Mouse (Mus musculus) cerebellum, postnatal 14 days (tissue): Measurements from ENCODE around the gene Akna.

Source experiments
- DNase-seq, 2 experiments: peaks; one replicate each; pipeline ENCODE4 v3.0.0; 2021; ENCODE audit warnings: mixed read lengths in 2 of 2

The Akna gene

DNA sequence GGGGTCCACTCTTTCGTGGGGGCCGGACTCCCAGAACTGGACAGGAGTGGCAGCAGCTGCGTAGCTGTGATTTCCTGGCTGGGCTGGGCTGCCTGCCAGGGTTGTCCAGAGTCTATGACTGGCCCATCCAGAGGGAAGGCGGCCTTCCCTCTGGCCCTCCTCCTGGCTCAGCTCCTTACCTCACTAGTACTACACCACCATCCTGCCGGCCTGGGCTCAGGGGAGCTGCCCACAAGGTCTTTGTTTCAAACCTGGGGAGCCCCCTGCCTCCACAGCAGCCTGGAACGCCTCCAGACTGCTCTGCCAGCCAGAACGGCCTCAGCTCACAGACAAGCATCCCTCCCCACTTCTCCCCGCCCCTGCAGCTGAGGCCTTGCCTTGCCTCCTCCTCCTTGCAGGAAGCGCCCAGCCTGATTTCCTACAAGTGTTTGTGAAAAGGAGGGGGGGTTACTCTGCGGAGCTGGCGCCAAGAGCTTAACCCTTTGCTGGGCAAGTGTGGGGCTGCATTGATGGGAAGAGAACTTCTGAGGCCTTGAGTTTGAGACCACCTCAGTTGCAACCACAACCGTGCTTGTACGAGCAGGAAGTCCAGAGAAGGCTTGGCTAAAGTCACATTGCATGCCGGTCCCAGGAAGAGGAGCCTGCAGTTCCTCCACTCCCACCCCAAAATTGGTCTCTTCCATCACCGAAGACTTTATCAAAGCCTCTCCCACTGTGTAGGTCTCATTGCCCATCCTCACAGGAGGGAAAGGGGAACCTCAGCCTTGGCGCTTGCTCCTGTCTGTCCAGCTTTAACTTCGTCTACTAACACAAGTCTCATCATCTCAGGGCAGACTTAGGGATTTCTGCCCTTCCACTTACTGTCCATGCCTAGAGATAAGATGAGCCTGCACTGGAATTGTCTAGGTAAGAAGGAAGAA lies at the start of gene Akna:
Gene Akna, minus strand, starts transcription at position 315 of the 920 bp plus-strand sequence.
- DNase-seq: peak; percentile 60 to 71

DNA sequence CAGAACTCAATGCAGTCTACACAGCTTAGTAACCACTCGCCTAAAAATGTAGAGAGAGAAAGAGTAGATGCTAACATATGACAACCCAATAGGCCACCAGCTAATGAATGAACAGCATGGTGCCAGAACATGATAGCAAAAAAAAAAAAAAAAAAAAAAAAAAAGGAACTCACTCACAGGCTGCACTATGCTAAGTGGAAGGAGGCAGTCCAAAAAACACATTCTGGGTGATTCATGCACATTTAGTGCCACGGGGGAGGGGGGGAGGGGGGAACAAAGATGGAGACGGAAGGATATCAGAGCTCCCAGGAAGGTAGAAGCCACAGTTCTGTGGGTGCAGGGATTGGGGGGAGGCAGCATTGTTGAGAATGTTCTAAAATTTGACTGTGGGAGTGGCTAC lies 49.4 kb upstream of the Akna start:
- DNase-seq: no peak

DNA sequence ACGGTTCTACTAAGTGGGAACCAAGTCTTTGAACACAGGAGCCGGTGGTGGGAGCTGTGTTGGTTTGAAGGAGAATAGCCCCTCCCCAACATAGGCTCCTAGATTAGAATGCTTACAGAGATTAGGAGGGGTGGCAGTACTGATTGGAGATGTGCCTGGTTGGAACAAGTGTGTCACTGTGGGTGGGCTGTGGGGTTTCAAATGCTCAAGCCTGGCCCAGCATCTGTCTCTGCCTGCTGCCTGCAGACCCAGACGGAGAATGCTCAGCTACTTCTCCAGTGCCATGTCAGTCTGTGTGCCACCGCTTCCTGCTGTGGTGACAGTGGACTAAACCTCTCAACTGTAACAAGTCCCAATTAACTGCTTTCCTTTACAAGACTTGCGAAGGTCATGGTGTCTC lies 47.4 kb upstream of the Akna start:
- peak; percentile 37 to 42 for DNase-seq

DNA sequence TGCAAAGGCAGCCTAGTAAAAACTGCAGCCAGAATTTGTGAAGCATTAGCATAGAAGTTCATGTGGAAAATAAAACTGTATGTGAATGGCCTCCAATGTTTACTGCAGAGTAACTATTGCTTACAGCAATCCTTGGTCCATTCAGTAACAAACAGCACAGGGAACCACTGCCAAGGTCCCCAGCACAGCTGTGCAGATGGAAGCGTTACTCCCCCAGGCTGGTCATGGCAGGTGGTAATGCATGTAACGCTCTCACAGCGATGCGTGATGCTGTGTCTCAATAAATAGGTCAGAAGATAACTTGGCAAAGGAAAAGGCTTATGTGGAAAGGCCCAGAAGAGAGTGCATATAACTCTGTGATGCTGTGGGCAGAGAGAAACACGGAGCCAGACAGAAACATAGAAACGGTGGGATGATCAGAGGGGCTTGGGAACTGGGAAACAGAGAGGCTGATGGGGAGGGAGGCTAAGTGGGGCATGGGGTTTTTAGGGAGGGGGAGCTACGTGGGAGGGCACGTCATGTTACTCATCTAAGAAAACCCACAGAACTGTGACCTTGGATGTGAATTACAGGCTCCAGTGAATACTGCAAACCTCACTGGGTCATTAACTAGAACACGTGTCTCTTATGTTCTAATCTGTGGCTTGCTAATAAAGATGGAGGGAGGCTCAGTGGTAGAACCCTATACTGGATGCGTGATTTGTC lies 41.4 kb upstream of the Akna start:
- no peak for DNase-seq

DNA sequence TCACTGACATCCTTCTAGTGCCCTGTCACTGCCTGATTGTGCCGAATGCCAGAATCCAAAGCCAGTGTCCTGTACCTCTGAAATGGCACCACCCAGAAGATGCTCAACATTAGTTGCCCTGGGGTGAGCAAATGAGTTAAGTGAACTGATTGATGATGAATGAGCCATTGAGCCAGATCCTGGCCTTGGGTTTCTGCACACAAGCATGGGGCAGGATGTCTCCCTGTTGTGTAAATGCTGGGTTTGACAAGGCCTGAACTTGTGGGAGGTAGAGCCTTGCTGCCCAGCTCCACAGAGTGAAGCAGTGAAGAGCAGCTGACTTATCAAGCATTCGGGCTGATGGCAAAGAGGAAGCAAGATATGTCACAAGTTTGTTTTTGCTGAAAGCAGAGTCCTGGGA lies 39.9 kb upstream of the Akna start:
- no peak for DNase-seq

DNA sequence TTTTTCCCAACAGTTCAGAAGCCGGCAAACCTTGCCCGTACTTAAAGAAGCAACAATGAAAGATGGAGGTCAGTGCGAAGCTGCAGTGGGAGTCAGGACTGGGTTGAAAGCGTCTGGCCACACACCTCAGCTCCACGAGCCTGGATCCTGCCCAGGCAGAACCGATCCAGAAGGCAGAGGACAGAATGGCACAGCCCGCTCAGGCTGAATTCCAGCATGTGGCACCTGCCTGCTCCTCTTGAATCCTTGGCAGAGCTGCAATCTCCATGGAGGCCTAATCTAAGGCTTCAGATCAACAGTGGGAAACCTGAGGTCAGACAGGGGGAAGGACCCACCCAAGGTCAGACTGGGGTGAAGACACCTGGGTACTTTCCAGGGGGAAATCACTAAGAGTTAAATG lies 38.5 kb upstream of the Akna start:
- DNase-seq: peak; percentile 84 to 88

DNA sequence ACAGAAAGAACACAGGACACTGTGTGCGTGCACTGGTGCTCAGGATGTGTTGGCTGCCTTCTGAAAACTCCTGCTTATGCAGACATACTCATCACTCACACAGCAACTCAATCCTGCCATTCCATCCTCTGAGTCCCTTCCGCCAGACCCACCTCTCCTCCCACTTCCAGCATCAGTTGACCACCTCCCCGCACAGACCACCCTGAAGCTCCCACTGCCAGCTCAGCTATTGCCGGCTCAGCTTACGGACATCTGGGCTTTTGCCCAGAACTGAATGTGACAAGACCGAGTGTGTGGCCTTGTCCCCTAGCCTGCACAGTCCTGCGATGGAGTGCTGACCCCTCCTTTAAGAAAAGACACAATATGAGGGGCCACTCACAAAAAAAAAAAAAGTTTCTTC lies 37.1 kb upstream of the Akna start:
- DNase-seq: no peak

DNA sequence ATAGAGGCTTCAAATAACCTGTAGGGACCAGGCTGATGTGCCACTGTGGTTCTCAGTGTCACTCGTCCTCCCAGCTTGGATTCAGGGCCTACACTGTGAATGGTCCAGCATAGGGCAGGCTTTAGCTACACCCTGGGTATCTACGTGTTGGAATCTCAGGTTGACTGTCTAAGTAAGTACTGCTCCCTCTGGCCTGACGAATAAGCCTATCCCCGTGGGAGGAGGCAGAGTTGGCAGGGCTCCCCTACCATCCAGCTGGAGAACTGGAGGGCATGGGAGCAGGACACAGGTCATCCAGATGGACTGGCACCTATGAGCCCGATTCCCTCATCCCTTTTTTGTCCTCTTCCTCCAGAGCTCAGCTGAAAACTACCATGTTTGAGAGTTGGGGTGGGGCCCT lies 34.8 kb upstream of the Akna start:
- DNase-seq: no peak

DNA sequence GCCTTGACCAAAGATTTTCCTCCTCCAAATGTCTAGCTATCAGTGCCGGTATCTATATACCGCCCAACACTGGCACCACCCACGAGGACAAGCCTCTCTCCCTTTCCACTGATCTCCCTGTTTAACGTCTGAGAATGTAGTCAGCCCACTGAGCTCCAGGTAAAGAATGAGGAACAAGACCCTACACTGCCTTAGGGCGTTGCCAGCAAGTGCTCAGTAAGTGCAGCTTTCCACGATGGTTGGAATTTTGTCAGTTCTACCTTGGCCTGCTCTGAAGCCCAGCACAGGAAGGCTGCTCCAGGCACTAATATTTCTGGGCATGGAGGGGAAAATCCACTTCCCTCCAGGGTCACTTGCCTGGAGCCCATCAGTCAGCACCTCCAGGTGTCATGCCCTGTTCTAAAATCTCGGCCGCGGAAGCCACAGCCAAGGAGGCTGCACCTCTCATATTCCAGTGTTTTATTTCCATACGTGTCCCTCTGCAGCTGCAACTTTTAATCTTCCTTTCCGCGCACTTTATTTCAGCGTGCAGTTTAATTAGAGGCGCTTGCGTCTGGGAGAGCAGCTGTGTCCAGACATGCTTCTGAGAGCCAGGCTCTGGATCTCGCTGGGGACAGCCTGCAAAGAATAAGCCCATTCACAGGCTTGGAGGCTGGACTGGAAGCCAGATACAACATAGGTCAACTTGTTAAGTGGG lies 34.1 kb upstream of the Akna start:
- no peak for DNase-seq

DNA sequence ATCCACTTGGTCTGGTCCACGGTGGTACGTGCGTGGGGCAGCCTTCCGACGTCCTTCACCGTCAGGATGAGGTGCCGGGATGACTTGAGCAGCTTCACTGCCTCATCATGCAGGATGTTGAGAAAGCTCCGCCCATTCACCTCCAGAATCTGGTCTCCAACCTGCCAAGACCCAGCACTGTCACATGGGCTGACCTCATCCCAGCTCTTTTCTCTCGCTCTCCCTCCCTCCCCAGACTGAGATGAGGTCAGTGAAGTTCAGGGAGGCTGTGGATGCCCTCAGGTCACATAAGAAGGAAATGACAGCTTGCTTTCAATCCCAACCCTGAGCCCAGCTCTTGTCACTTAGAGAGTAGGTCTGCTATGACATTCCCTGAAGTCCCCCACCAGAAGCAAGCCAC lies 32.2 kb upstream of the Akna start:
- no peak for DNase-seq

DNA sequence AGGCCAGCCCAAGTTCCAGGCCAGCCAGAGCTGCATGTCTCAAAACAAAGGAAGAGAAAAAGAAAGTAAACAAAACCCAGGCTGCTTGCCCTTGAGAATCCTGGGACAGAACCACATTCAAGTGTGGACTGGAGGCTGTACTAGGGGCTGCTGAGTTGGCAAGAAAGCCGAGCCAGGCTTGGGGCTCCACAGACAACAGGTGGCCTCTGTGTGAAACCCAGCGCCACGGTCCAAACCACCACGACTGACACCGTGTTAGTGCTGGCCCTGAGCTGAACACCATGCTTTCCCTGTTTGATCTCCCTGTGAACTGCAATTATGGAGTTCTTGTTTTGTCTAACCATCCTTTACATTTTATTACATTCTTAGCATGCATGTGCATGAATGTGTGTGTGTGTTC lies 27.9 kb upstream of the Akna start:
- DNase-seq: no peak

DNA sequence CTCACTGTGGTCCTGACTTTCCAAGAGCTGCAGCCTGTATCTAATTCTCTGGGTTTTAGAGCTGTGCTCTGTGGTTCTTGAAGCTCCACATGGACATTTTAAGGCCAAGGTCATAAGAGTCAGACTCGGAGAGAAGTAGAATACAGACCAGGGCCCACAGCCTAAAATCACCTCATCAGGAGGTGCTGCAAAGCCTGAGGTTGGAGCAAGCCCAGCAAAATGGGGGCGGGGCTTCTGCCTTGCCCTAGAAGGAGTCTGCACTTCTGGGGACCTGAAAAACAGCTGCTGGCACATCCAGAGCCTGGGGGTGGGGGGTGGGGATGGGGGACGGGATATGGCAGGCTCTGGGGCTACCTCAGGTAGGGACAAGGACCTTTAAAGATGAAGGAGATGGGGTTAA lies 27.2 kb upstream of the Akna start:
- no peak for DNase-seq

DNA sequence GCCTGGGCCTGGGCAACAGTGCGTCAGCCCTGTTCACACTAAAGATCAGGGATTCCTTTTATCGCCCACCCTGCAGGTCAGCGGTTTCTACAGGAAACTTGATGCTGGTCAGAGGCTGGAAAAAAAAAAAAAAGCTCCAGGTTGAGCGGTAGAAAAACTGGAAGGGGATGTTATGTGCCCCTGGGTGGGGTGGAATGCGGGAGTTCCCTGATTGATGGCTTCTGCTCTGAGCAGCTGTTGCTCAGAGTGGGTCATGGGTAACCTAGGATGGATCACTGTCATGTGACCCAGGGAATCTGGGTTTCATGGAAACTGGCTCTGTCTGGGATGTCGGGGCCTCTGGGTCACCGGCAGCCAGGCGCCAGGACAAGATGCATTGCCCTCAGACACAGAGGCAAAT lies 23.2 kb upstream of the Akna start:
- no peak for DNase-seq

DNA sequence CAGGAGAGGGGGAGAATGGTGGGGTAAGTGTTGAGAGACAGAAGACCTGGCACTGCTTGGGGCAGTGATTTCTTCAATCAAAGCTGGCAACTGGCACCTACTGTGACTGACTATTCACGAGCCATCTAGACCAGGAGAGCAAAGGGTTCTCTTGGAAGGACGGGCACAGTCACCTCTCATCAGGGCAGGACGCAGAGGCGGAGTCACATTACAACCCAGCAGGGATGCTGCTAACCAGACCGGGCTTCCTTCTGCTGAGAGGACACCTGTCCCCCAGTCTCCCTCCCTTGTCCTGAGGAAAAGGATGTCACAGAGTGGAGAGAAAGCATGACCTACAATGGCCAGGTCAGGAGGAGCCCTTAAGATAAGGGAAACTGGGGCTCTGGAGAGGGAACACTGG lies 20.7 kb upstream of the Akna start:
- no peak for DNase-seq

DNA sequence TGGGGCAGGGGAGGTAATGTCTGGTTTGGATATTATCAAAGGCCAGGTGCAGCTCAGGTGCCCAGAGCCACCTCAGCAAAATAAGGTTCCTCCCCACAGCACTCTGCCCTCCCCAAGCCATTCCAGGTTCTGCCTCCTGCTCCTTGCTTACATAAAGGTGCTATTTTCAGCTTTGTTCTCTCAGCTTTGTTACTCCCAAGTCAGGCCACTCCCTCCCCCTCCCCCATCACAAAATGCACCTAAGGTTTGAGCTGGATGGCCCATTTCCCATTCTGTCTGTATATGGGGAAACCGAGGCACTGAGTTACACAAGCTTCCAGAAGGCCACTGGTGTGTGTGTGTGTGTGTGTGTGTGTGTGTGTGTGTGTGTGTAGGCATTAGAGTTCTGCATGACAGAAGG lies 20.1 kb upstream of the Akna start:
- no peak for DNase-seq

DNA sequence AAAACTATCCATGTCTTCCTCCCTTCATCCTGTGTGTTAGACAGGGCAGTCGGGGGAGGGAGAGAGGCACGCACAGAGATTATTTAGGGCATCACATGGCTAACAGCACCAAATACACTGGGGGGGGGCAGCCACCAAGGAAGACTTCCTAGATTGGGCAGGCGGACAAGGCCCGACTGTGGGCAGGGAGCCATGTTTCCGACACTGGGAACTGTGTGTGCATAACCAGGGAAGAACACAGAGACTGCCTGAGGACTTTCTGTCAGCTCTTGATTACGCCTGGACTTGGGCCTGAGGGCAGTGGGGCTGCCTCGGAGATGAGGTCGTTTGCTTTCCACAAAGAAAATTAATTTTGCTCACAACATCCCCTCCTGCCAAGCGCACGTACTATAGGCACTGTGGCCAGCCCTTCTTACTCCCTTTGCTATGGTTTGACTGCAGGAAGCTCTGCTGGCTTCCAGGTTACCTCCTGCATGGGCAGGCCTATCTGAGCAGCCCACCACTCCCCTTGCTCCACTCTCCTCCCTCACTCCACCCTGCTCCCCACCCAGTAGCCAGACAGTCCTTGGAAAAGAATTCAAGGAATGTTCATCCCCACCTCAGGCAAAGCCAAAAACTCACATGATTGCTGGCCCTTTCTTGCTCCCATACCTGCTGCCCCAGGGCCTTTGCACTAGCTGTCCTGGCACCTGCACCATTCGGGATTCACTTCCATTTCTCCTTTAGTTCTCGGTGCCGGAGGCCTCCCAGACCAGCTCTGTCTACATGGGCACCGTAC lies 17.2 kb upstream of the Akna start:
- DNase-seq: peak; percentile 51 to 68

DNA sequence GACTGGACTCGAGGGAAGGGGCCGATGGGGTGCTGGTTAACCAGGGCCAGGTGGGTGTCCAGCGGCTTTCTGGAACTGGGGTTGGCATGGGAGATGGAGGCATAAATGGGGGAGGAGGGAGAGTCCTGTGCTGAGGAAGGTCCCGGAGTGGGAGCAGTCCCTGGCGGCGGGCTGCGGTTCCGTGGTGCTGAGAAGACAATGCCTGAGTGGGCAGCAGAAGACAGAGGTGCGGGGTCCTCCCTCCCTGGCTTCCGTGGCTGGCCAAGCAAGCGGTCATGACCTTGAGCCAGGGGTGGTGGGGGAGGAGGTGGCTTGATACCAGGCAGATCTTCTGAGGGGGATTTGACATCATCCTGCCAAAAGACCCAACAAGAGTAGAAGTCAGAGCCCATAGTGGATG lies 15.1 kb upstream of the Akna start:
- no peak for DNase-seq

DNA sequence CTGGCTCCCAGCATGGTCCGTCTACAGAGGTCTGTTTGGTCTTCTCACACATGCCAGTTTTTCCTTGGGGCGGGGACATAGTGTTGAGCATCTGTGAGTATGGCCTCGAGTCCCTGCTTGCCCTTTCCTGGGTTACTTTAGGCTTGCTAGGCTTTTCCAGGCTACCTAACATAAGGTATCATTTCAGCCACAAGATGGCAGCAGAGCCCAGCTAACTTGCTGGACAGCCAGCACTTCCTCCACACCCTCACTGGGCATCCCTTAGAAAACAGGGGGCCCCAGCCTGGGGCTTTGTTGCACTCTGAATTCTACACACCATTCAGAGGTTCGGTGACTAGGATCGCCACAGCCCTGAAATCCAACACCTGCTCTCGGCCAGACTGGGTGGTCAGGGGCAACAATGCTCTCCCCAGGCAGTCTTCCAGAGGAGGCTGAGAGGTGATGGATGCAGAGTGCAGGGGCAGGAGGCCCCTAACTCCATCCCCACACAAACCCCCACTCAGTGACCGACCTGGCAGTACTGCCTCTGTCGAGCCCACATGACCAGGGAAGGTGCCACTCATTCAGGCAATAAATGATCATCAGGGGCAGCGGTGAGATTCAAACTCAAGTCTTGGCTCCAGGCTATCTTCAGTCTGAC lies 14.3 kb upstream of the Akna start:
- peak; percentile 93 to 97 for DNase-seq

DNA sequence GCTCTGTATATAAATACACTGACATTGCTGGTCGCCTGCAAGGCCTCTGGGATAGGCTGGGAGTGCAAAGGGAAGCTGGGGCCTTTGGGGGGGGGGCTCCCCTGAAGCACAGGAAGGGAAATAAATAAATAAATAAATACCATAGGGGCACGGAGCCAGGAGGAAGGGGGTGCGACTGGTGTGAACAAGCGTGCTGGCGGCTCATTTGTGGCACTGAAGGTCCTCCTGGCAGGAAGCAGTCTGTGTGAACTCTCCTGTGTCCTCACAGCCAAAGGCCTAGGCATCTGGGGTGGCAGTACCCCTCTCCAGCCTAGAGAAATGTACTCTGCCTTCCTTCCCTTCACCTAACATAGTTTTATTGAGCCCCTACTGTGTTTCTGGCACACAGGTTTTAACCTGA lies 11.8 kb upstream of the Akna start:
- no peak for DNase-seq

DNA sequence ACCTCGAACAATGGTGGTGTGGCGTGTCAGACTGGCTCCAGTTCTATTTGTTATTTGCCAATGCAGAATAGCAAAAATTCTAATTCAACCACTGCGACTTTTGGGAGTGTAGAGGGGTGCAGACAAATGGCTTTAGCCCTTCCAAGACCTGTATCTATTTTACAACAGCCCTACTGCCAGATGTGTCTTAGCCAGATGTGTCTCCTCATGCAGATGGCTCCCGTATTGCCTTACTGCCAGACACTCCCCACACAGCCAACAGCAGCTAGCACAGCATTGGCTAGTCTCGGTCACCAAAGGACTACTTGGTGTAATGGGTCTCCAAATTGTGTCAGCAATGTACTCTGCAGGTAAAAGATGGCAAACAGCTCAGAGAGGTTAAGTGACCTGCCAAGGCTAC lies 8.1 kb upstream of the Akna start:
- no peak for DNase-seq

DNA sequence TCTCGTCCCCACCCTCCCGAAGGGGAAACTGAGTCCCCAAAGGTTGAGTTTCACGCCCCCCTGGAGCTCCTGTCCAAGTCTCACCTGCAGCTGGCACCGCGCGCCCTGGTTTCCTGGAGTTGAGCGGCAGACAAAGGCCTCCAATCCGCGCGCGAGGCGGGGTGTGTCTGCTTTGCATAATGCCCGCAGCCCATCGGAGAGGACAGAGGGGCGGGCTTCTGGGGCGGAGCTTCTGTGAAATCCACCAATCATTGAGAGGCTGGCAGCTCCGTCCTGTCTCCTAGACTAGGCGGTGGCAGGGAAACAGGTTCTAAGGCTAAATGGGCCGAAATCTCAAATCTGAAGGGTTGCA lies 7.4 kb upstream of the Akna start:
- peak; percentile 93 to 96 for DNase-seq

DNA sequence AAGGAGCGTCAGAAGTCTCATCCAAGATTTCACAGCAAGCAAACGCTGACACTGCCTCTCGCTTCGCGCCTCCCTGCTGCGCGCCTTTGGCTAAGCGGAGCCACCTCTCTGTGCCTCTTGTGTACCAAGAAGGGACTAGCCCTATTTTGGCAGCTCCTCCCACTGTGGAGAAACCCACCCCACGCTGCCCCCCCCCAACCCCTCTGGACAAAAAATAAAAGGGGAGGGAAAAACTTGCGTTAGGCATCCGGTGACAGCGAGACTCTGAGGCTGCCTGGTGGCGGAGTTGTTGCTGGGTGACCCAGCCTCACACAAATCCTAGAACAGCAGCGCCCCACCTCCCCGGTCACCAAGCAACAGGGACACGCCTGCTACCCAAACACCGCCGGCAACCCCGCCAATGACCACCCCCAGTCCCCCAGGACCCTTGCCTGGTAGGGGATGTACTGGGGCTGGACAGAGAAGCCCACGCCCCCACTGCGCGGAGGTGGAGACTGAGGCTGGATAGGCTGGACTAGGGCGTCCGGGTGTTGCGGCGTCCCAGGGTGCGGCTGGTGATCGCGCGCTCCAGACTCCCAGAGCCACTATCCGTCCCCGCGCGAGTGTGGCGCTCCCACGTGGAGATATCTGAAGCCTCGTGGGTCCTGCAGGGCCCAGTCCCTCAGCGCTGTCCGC lies 6.9 kb upstream of the Akna start:
- peak; percentile 56 to 57 for DNase-seq
